Mouse (Mus musculus): ENCODE measurements around the gene Ngly1. TPM values are rescaled to one million over a fixed set of nuclear protein-coding genes. Genes with fewer than 3 reads are reported as not detected.

Gene Ngly1
- polyA plus RNA-seq, 1 experiment: not detected

DNA sequence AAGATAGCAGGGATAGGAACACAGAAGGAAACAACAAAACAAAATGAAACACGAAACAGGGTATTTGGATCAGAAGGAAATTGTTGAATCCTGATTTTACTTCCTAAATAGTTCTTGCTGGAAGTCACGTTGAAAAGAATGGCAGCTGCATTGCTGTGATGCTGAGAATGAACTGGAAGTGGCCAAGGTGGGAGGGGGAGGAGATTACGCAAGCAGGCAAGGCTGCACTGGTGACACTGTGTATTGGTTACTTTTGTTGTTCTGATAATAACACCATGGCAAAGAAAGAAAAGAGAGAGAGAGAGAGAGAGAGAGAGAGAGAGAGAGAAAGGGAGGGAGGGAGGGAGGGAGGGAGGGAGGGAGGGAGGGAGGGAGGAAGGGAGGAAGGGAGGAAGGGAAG lies 12.6 kb upstream of the Ngly1 start:
- H3K4me1 ChIP-seq (ENCODE audit: control insufficient read depth, insufficient read depth, low read length): no peaks in the 10 kb centered on the region
- WGBS: 69% methylated on average over 3 of the region's 3 CpGs
- H3K4me3 ChIP-seq (ENCODE audit: insufficient read depth, low read depth, low read length): no peak overlapping the region
- no peak overlapping the region for H3K27ac ChIP-seq (ENCODE audit: insufficient read depth, low read depth, low read length)
- TF ChIP-seq POLR2A (IDR thresholded peaks at IDR 0.05; ENCODE audit: insufficient read depth, low read depth, low read length) (no peak), CTCF (IDR thresholded peaks at IDR 0.05; ENCODE audit: insufficient read depth, low read depth, low read length) (no peak)

DNA sequence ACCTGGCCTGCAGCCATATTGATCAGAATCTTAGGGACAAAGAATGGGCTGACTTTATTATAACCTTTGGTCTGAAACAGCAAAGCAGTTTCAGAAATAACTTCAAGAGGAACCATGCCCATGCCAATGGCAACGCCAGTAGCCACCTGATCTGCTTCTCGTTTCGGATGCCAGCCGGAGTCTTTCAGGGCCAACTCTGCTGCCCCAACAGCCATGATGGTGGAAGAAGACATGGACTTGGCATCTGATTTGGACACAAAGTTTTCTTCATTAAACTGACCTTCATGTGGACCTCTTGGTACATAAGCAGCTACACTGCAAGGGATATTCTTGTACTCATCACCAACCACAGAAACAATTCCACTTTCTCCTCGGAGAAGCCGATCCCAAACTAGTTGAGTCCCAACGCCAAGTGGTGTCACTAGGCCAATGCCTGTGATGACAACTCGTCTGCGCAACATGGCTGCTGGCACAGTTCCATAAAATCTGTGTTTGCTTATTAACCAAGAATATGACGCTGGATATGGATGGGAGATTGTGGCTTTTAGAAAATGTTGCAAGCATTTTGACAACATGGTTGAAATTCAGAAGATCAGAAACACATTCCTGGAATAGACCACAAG lies 6.8 kb upstream of the Ngly1 start:
- H3K4me3 ChIP-seq (ENCODE audit: insufficient read depth, low read depth, low read length): no peak overlapping the region
- 97% methylated on average over 10 of the region's 10 CpGs for WGBS
- H3K4me1 ChIP-seq (ENCODE audit: control insufficient read depth, insufficient read depth, low read length): no peaks in the 10 kb centered on the region
- no peak overlapping the region for H3K27ac ChIP-seq (ENCODE audit: insufficient read depth, low read depth, low read length)
- no peak for TF ChIP-seq POLR2A (IDR thresholded peaks at IDR 0.05; ENCODE audit: insufficient read depth, low read depth, low read length)
- no peak for TF ChIP-seq CTCF (IDR thresholded peaks at IDR 0.05; ENCODE audit: insufficient read depth, low read depth, low read length)

DNA sequence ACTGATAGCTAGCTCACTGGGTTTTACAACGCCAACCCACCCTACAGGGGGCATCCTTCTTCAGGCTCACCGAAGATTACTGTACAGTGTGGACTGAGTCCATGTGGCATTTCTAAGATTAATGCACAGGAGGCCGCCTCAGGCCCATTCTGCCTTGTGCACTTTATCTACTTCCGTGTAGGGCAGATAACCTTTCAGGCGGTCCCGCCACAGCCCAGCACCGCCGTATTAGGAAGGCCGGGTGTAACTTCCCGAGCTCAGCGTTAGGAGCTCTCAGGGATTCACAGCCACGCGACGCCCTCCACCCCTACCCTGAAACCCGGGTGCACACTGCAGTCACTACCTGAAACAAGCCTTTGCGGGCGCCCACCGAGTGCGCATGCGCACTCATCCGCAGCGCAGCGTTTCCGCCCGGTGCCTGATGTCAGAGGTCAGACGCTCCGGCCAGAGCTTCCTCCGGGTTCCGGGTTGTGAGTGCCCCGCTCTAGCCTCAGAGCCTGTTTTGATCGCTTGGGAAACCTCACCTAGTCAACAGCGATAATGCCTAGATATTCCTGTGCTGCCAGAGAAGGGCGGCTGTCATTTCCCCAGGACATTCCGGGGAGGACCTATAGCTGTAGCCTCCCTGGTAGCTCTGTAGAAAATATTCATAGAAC lies 6.0 kb upstream of the Ngly1 start:
- no peak for TF ChIP-seq CTCF (IDR thresholded peaks at IDR 0.05; ENCODE audit: insufficient read depth, low read depth, low read length)
- peak; percentile 78 for TF ChIP-seq POLR2A (IDR thresholded peaks at IDR 0.05; ENCODE audit: insufficient read depth, low read depth, low read length)
- H3K27ac ChIP-seq (ENCODE audit: insufficient read depth, low read depth, low read length): 0 out of 2 replicates have a peak overlapping the region, but pooled peaks have one; percentile 30
- 2% methylated on average over 34 of the region's 34 CpGs for WGBS
- peak overlapping the region; percentile 76 for H3K4me3 ChIP-seq (ENCODE audit: insufficient read depth, low read depth, low read length)
- no peaks in the 10 kb centered on the region for H3K4me1 ChIP-seq (ENCODE audit: control insufficient read depth, insufficient read depth, low read length)

DNA sequence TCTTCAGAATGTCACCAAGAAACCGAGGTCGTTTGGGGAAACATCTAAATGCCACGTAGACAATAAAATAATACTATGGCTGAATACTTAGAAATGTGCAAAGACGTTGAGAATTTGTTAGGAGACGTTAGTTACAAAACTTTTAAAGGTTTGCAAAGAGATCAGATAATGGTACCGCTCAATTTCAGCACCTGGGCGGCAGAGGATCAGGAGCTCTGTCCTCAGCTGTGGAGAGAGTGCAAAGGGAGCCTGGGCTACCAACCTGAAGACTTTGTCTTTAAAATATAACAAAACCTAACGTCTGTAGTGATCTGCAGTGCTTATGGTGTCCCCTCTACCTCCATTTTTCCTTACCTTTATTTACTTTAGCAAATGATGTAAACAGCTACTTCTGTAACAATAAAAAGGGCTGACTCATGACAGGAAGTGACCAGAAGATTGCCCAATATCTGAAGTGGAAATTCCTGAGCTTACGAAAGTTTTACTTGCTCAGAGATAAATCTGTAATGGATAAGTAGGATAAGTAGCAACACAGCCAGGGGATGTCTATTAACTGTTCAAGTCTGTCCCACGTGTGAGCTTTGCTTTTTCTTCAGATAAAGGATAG lies 5.4 kb upstream of the Ngly1 start:
- no peak for TF ChIP-seq POLR2A (IDR thresholded peaks at IDR 0.05; ENCODE audit: insufficient read depth, low read depth, low read length)
- no peak for TF ChIP-seq CTCF (IDR thresholded peaks at IDR 0.05; ENCODE audit: insufficient read depth, low read depth, low read length)
- peak overlapping the region; percentile 76 for H3K4me3 ChIP-seq (ENCODE audit: insufficient read depth, low read depth, low read length)
- 0 out of 2 replicates have a peak overlapping the region, but pooled peaks have one; percentile 23 for H3K27ac ChIP-seq (ENCODE audit: insufficient read depth, low read depth, low read length)
- H3K4me1 ChIP-seq (ENCODE audit: control insufficient read depth, insufficient read depth, low read length): no peaks in the 10 kb centered on the region
- 15% methylated on average over 10 of the region's 10 CpGs for WGBS

DNA sequence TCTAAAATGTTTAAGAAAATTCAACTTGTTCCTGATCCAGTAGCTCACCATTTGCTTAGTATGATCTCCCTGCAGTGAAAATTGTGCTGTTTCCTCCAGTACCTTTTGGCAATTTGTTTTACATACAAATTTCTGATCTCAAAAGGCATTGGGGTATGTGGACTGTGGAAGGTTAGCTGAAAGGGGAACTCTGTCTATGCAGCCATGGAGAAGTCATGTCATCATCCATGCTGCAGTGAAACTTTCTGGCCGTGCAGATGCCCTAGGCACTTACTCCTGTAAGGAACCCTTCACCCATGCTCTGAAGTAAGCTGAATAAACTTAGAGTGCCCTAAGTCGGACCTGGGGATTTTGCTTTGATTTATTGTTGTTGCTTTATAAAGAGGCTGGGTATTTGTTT lies 4.7 kb upstream of the Ngly1 start:
- Histone ChIP-seq H3K27ac (ENCODE audit: insufficient read depth, low read depth, low read length) (no peak overlapping the region), H3K4me3 (ENCODE audit: insufficient read depth, low read depth, low read length) (no peak overlapping the region), H3K4me1 (ENCODE audit: control insufficient read depth, insufficient read depth, low read length) (no peaks in the 10 kb centered on the region)
- TF ChIP-seq POLR2A (IDR thresholded peaks at IDR 0.05; ENCODE audit: insufficient read depth, low read depth, low read length) (no peak), CTCF (IDR thresholded peaks at IDR 0.05; ENCODE audit: insufficient read depth, low read depth, low read length) (no peak)
- 58% methylated on average over 2 of the region's 2 CpGs for WGBS

DNA sequence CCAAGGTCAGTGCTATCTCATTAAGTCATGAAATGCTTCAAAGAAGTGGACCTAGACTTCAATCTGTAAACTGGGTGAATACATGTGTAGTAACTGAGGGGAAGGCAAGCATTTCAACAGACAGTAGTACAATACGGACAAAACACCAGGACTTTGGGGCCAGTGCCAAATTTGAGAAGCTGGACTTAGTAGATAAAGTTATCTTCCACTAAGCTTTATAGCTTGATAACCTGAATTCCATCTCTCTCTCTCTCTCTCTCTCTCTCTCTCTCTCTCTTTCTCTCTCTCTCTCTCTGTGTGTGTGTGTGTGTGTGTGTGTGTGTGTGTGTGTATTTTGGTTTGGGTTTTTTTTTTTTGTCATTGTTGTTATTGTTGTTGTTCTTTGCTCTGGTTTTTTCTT lies 4.0 kb upstream of the Ngly1 start:
- Histone ChIP-seq H3K27ac (ENCODE audit: insufficient read depth, low read depth, low read length) (no peak overlapping the region), H3K4me1 (ENCODE audit: control insufficient read depth, insufficient read depth, low read length) (no peaks in the 10 kb centered on the region), H3K4me3 (ENCODE audit: insufficient read depth, low read depth, low read length) (no peak overlapping the region)
- WGBS: 51% methylated on average over 1 of the region's 1 CpGs
- TF ChIP-seq POLR2A (IDR thresholded peaks at IDR 0.05; ENCODE audit: insufficient read depth, low read depth, low read length): no peak
- TF ChIP-seq CTCF (IDR thresholded peaks at IDR 0.05; ENCODE audit: insufficient read depth, low read depth, low read length): no peak

DNA sequence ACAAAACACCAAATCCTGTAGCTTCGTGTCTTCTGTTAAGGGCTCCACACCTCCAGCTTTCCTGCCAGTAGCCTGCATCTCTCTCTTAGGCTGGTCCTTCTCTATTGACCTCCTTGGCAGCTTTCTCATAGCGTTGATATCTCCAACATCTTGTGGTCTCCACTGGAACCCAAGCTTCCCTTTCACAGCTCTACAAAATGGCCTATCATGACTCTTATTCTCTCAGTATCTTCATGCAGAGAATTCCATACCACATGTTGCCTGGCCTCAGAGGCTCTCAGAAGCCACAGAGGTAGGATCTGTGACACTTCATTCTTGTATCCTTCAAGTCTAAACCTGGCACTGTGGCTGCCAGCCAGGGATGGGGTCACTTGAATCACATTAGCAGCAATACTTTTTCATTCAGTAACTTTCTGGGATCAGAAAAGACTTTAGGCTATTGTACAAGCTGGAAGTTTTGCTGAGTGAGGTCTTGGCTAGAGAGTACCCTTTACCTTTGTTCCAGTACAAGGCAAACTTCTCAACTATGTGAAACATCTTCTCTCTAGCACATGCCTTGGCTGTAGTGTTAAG lies 2.7 kb upstream of the Ngly1 start:
- Histone ChIP-seq H3K4me3 (ENCODE audit: insufficient read depth, low read depth, low read length) (no peak overlapping the region), H3K27ac (ENCODE audit: insufficient read depth, low read depth, low read length) (no peak overlapping the region), H3K4me1 (ENCODE audit: control insufficient read depth, insufficient read depth, low read length) (no peaks in the 10 kb centered on the region)
- 92% methylated on average over 2 of the region's 2 CpGs for WGBS
- TF ChIP-seq CTCF (IDR thresholded peaks at IDR 0.05; ENCODE audit: insufficient read depth, low read depth, low read length) (no peak), POLR2A (IDR thresholded peaks at IDR 0.05; ENCODE audit: insufficient read depth, low read depth, low read length) (no peak)

DNA sequence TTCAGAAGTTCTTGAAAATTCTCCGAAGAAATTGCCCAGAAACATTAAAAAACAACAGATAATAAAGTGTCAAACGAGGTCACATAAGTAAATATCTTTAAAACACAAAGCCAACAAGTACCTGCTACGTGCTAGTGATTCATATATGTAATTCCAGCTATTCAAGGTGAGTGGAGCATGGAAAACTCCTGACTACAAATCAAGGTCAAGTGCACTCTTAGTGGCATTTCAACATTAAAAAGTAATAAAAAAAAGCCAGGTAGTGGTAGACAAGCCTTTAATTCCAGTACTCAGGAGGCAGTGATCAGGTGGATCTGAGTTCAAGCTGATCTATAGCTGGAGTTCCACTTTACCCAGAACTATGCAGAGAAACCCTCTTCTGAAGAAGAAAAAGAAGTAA lies 945 bp upstream of the Ngly1 start:
- Histone ChIP-seq H3K4me3 (ENCODE audit: insufficient read depth, low read depth, low read length) (no peak overlapping the region), H3K27ac (ENCODE audit: insufficient read depth, low read depth, low read length) (no peak overlapping the region), H3K4me1 (ENCODE audit: control insufficient read depth, insufficient read depth, low read length) (no peaks in the 10 kb centered on the region; the same call in 1 of the 2 replicates)
- TF ChIP-seq POLR2A (IDR thresholded peaks at IDR 0.05; ENCODE audit: insufficient read depth, low read depth, low read length): no peak
- no peak for TF ChIP-seq CTCF (IDR thresholded peaks at IDR 0.05; ENCODE audit: insufficient read depth, low read depth, low read length)
- WGBS: 81% methylated on average over 3 of the region's 3 CpGs

Measured in olfactory bulb, adult 2 months (tissue).